Mouse (Mus musculus) intestine, embryonic 16.5 days (tissue): ENCODE measurements around the gene Ksr1. TPM values are rescaled to one million over a fixed set of nuclear protein-coding genes. Genes with fewer than 3 reads are reported as not detected.

ENCODE experiments used
- ATAC-seq: fragments of 200-750 bp; cut with Nextera tagmentation; 2 replicates; pipeline ENCODE4 v1.8.0; 2017; ENCODE audit warnings: moderate TSS enrichment, moderate library complexity
- H3K27ac ChIP-seq: fragments of 300-500 bp; sonication (generic); 2 replicates; pipeline ENCODE4 v1.5.1; 2014; ENCODE audit warnings: mild to moderate bottlenecking, low read length
- H3K27me3 ChIP-seq: fragments of 300-500 bp; sonication (generic); replicated peaks from 2 replicates; pipeline ENCODE4 v1.6.1; 2014; ENCODE audit warnings: low read length, control low read depth, mixed read lengths; ENCODE audit not compliant: control insufficient read depth, insufficient read depth
- H3K36me3 ChIP-seq: fragments of 300-500 bp; sonication (generic); 2 replicates; pipeline ENCODE4 v1.6.1; 2014; ENCODE audit warnings: low read length, control low read depth; ENCODE audit not compliant: control insufficient read depth, insufficient read depth
- H3K4me1 ChIP-seq: fragments of 300-500 bp; sonication (generic); 2 replicates; pipeline ENCODE4 v1.6.1; 2014; ENCODE audit warnings: low read length, control low read depth, mixed read lengths; ENCODE audit not compliant: control insufficient read depth, insufficient read depth
- H3K4me2 ChIP-seq: fragments of 300-500 bp; sonication (generic); 2 replicates; pipeline ENCODE4 v1.6.1; 2014; ENCODE audit warnings: low read depth, low read length, control low read depth
- H3K4me3 ChIP-seq: fragments of 300-500 bp; sonication (generic); 2 replicates; pipeline ENCODE4 v1.5.1; 2014; ENCODE audit warnings: mild to moderate bottlenecking, low read length
- H3K9ac ChIP-seq: fragments of 300-500 bp; sonication (generic); 2 replicates; pipeline ENCODE4 v1.6.1; 2014; ENCODE audit warnings: low read depth, low read length
- H3K9me3 ChIP-seq: fragments of 300-500 bp; sonication (generic); 2 replicates; pipeline ENCODE4 v1.6.1; 2016; ENCODE audit warnings: low read length, control low read depth; ENCODE audit not compliant: control insufficient read depth
- WGBS: fragments of 180-500 bp; shearing (Covaris S2); extraction: QIAGEN DNeasy Blood & Tissue Kit; methylation state at CpG from one replicate; pipeline ENCODE4 v1.1.7; 2014; 5-methylcytosine and 5-hydroxymethylcytosine counted together
- polyA plus RNA-seq: library from polyadenylated mRNA; unstranded; fragments of >200 nt; fragmentation: Nextera tagmentation; extraction: Ambion mirVana; gene quantifications from 2 replicates; pipeline ENCODE4 v1.2.1, GENCODE M21; 2015

Gene Ksr1
- polyA plus RNA-seq, 1 experiment from 2014 or later = 4.1 TPM

DNA sequence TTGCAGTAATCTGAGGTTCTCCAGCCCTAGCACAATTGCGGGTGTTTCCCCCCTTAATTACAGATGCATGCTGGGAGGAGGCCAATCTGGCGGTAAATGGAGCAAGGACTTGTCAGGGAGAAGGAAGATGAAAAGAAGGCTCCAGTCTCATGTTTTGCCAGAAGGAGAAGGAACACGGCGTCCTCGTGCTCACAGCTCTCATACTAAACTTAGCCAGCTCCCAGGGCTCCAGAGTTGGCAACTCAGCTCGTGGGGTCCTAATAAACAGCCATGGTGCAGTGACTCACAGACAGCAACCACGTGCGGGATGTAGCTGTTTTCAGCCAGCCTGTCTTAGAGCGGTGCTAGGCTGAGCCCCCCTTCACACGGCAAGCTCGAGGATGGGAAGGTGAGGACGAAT is 36.7 kb upstream of the Ksr1 start:
- H3K4me1 ChIP-seq = peaks cover 15% of the 10 kb centered on the region
- no peaks in the 10 kb centered on the region for H3K9me3 ChIP-seq
- WGBS = 61% methylated on average over 12 of the region's 12 CpGs
- no peaks in the 10 kb centered on the region for H3K36me3 ChIP-seq
- peak overlapping the region; percentile 50 for H3K27ac ChIP-seq
- no peak for ATAC-seq
- no peak overlapping the region for H3K4me2 ChIP-seq
- no peaks in the 10 kb centered on the region for H3K27me3 ChIP-seq
- peak overlapping the region; percentile 30 for H3K9ac ChIP-seq
- no peak overlapping the region for H3K4me3 ChIP-seq

DNA sequence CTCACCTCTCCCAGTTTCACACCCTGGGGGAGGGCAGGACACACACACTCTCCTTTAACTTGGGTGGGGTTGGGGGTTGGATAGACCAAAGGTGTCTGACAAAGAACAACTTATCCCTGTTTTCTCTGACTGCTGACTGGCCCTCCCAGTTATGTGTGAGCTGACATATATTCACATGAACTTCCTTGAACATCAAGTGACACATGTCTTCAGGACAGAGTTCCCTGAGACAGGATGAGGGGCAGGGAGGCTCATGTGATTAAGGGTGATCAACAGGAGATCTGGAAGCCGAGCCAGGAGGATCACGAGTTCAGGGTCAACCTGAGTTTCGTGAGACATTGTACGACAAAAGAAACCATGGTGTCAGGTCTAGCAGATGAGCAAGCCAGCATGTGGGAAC is 35.7 kb upstream of the Ksr1 start:
- H3K27ac ChIP-seq = peak overlapping the region; percentile 50; the same call in 1 of the 2 replicates
- H3K4me1 ChIP-seq = peaks cover 15% of the 10 kb centered on the region
- peak; percentile 45 for ATAC-seq
- H3K27me3 ChIP-seq = no peaks in the 10 kb centered on the region
- H3K4me3 ChIP-seq = no peak overlapping the region
- WGBS = 83% methylated on average over 4 of the region's 4 CpGs
- H3K9me3 ChIP-seq = no peaks in the 10 kb centered on the region
- no peak overlapping the region for H3K4me2 ChIP-seq
- no peak overlapping the region for H3K9ac ChIP-seq
- no peaks in the 10 kb centered on the region for H3K36me3 ChIP-seq

DNA sequence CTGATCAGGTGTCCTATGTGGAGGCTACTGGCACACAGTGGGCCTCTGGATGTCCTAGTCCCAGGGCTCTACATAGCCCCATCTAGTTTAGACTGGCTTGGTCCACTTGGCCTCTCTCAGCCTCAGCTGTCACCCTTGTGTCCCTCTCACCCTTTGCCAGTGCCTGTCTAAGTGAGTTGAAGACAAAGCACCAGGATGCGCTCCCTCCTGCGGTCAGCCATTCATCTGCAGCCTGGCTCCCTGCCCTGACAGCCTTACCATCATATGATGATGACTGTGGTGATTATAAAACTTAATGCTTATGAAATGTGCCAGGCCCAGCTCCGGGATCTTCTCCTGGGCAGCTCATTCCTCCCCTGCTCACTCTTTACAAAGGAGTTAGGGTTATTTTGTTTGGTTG is 30.5 kb upstream of the Ksr1 start:
- H3K4me1 ChIP-seq = no peaks in the 10 kb centered on the region
- H3K4me2 ChIP-seq = no peak overlapping the region
- H3K4me3 ChIP-seq = no peak overlapping the region
- no peaks in the 10 kb centered on the region for H3K36me3 ChIP-seq
- ATAC-seq = no peak
- H3K27me3 ChIP-seq = no peaks in the 10 kb centered on the region
- H3K27ac ChIP-seq = no peak overlapping the region
- H3K9me3 ChIP-seq = no peaks in the 10 kb centered on the region
- WGBS = 82% methylated on average over 3 of the region's 3 CpGs
- H3K9ac ChIP-seq = no peak overlapping the region

DNA sequence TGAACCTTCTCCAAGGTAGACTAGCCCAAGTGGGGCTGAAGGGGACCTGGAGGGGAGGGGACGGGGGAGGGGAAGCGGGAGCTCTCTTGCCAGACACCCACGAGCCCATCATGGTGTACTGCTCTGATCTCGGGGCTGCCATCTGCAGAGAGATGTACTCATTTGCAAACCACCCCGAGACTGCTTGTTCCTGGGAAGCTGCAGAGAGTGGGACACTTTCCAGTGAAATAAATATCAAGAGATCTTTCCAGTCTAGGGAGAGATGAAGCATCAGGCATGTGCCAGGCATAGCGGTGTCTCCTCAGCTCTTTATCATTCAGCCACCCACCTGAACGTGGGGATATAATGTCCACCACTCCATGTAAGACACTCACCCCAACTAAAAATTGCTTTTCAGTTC is 25.8 kb upstream of the Ksr1 start:
- no peaks in the 10 kb centered on the region for H3K27me3 ChIP-seq
- no peaks in the 10 kb centered on the region for H3K9me3 ChIP-seq
- 75% methylated on average over 7 of the region's 7 CpGs for WGBS
- no peak overlapping the region for H3K27ac ChIP-seq
- H3K4me1 ChIP-seq = no peaks in the 10 kb centered on the region
- H3K4me3 ChIP-seq = no peak overlapping the region
- H3K4me2 ChIP-seq = no peak overlapping the region
- no peaks in the 10 kb centered on the region for H3K36me3 ChIP-seq
- no peak for ATAC-seq
- no peak overlapping the region for H3K9ac ChIP-seq

DNA sequence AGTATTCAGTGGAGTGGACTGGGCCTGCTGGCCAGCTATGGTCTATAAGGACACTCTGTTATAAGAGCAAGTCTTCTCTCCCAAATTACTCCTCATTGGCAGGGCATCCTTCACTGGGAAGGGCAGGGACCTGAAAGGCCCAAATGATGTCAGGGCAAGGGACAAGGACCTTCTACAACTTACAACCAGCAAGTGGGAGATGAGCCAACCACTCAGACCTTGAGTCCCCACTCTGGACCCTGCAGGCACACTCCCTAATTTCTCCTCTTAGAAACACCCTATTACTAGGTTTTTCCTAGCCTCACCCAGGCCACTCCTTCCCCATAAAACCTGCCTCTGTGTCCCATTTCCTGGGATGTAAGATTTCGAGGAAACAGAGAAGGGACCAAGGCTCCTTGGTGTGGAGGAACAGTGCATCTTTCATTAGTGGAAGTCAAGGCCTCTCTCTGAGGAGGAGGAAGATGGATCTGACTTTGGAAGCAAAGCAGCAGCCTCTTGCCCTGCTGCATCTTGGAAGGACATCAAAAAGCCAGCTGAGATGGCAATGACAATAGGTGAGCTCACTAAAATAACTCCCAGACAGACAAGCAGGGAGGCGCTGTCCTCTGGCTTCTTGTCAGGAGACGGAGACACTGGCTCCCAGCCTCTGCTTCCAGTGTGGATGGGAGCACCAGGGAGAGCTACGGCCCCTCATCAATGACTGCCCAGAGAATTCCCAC is 20.5 kb upstream of the Ksr1 start:
- Histone ChIP-seq H3K36me3 (no peaks in the 10 kb centered on the region), H3K4me3 (no peak overlapping the region), H3K9me3 (no peaks in the 10 kb centered on the region), H3K9ac (no peak overlapping the region), H3K4me2 (no peak overlapping the region), H3K4me1 (peaks cover 11% of the 10 kb centered on the region), H3K27ac (no peak overlapping the region), H3K27me3 (no peaks in the 10 kb centered on the region)
- WGBS = 69% methylated on average over 4 of the region's 4 CpGs
- ATAC-seq = no peak

DNA sequence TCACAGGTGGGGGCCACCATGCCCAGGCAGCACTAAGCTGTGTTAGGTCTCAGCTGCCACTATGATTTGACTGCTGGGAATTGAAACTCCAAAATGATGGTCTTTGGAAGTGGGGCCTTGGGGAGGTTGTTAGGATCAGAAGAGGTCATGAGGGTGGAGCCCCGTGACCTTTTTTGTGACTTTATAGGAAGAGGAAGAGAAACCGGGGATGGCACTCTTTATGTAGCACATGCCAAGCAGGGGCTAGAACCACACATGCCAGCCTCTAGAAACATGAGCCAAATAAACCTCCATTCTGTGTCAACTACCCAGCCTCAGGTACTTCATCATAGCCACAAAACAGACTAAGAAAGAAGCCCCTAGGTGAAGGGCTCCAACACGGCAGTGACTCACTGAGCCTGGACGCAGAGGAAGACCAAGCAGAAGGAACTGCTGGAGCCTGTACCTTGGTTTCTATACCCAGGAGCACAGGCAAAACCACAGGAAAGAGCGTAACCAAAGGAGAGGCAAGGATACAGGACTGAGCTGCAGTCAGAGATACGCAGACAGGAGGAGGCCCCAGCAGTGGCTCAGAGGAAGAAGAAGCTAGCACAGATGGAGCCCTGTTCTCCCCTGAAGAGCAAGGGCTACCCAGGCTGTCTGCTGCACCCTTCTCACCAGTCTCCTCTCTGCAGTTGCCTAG is 15.0 kb upstream of the Ksr1 start:
- Histone ChIP-seq H3K4me3 (no peak overlapping the region), H3K36me3 (no peaks in the 10 kb centered on the region), H3K4me1 (peaks cover 18% of the 10 kb centered on the region), H3K27me3 (no peaks in the 10 kb centered on the region), H3K4me2 (no peak overlapping the region), H3K9me3 (no peaks in the 10 kb centered on the region), H3K9ac (no peak overlapping the region), H3K27ac (0 out of 2 replicates have a peak overlapping the region, but pooled peaks have one; percentile 19)
- no peak for ATAC-seq
- 88% methylated on average over 6 of the region's 6 CpGs for WGBS

DNA sequence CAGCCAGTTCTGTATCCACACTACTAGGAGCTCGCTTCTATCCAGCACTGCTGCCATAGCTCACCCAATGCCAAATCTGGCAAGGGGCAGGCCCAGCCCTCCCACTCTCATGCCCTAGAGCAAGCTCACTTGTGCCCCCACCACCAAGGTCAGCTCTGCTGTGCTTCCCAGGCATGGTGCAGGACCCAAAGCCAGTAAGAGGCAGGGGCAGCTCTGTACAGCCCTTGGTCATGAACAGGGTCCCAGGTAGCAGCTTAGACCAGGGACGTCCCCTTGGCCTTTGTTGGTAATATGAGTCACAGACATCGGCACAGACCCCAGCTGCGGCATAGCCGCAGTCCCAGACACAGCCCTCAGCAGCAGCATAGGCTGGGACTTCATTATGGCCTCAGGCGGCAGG is 13.9 kb upstream of the Ksr1 start:
- Histone ChIP-seq H3K4me3 (no peak overlapping the region), H3K4me2 (no peak overlapping the region), H3K4me1 (peaks cover 21% of the 10 kb centered on the region), H3K9me3 (no peaks in the 10 kb centered on the region), H3K36me3 (no peaks in the 10 kb centered on the region), H3K27ac (no peak overlapping the region), H3K9ac (no peak overlapping the region), H3K27me3 (no peaks in the 10 kb centered on the region)
- ATAC-seq = no peak
- WGBS = 87% methylated on average over 6 of the region's 6 CpGs

DNA sequence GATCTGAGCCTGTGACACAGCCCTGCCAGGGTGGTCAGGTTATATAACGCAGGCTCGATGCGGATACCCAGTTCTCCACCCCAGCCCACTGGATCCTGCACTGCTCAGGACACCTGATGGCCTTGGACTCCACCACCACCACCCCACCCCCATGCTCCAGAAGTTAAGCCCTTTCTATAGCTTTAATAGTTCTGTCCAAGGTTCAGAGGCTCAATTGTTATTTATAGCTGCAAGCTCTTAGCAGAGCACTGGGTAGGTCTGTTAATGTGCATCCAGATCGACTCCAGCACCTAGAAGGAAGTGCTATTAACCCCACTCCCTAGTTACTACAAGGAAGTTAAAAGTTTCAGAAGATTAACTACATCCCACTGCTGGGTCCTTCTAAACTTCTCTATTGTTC is 11.5 kb upstream of the Ksr1 start:
- Histone ChIP-seq H3K4me3 (no peak overlapping the region), H3K9ac (no peak overlapping the region), H3K36me3 (no peaks in the 10 kb centered on the region), H3K9me3 (no peaks in the 10 kb centered on the region), H3K4me1 (peaks cover 11% of the 10 kb centered on the region), H3K4me2 (no peak overlapping the region; the same call in 1 of the 2 replicates), H3K27ac (peak overlapping the region; percentile 88), H3K27me3 (no peaks in the 10 kb centered on the region)
- ATAC-seq = peak; percentile 94
- WGBS = 62% methylated on average over 4 of the region's 4 CpGs

DNA sequence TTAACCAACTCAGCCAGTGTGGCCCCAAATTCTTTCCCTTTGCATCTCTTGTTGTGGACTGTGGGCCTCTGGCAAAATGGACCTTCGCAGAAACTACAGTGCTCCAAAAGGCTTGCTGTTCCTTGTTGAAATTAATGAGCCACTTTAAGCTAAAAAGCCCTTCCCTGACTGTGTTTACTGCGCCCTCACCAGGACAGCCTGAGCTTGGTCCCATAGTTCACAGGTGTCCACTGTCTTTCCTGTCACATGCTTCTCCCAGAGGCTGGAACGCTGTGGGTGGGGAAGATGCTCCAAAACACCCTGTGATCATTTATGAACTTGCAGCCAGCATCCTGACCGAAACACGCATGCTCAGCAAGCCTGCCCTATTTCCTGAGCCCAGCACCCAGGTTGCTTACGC is 9.1 kb upstream of the Ksr1 start:
- H3K4me1 ChIP-seq = peaks cover 5% of the 10 kb centered on the region
- H3K27me3 ChIP-seq = no peaks in the 10 kb centered on the region
- H3K4me3 ChIP-seq = no peak overlapping the region
- no peak overlapping the region for H3K27ac ChIP-seq
- no peaks in the 10 kb centered on the region for H3K36me3 ChIP-seq
- ATAC-seq = no peak
- no peaks in the 10 kb centered on the region for H3K9me3 ChIP-seq
- H3K9ac ChIP-seq = no peak overlapping the region
- H3K4me2 ChIP-seq = no peak overlapping the region
- WGBS = 60% methylated on average over 6 of the region's 6 CpGs
